Mouse (Mus musculus): Measurements from ENCODE around the gene Osbpl5.

- TF ChIP-seq GATA1 (IDR thresholded peaks at IDR 0.05; ENCODE audit: borderline replicate concordance, low read length) (no peak), FLI1 (IDR thresholded peaks at IDR 0.05; ENCODE audit: low read length) (no peak)
These were observed 107.6 kb downstream of the Osbpl5 start, which contains the start of gene Tnfrsf22 for GRCm38 (mm10) chr7:143649034-143649768.

All from megakaryocyte, embryonic 14.5 days (primary cell).